Mouse (Mus musculus) lung, postnatal 4 days (tissue): Measurements from ENCODE around the gene Gabarapl1.

Experiments used
- DNase-seq, 2 experiments: peaks; one replicate each; pipeline ENCODE4 v3.0.0; 2021

The Gabarapl1 gene

GRCm38 (mm10) chr6:129538555-129538954, 5.6 kb downstream of the Gabarapl1 start:
- DNase-seq: no peak

DNA sequence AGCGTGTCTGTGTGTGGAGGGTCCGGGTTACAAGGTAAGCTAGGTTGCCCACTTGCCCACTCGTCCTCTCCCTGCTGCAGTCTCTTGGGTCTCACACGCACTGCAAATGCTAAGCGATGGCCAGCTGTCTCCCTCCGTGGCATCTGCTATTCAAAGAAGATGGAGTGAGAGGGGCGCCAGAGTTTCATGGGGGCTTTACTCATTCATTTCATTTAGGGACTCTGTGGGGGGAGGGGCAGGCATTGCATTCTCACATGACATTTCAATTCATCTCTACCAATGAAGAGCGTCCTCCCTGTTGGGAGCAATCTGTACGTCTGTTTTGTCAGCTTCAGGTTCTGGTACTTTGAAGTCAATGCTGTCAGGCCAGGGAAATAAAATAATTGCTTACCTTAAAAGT, 9.0 kb downstream of the Gabarapl1 start:
- no peak for DNase-seq

DNA sequence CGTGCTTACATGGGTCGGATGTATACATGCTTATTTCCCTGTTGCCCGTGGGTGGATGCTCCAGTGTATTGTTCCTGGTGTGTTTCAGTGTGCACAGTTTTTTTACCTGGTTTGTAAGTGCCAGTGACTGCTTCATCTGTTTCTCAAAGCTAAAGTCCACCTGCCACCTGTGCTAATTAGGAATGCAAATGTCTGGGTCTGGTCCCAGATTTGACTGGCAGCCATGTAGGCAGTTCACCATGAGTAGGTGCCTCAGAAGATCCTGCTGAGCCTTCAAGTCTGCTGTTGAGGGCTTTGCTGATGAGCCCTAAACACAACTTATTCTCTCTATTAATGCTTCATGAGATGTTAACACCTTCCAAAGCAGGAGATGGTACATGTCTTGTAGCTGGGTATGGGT, 9.6 kb downstream of the Gabarapl1 start:
- no peak for DNase-seq

GRCm38 (mm10) chr6:129543709-129544606, 11.0 kb downstream of the Gabarapl1 start:
- peak in 1 of 2 experiments; percentile 72 for DNase-seq

DNA sequence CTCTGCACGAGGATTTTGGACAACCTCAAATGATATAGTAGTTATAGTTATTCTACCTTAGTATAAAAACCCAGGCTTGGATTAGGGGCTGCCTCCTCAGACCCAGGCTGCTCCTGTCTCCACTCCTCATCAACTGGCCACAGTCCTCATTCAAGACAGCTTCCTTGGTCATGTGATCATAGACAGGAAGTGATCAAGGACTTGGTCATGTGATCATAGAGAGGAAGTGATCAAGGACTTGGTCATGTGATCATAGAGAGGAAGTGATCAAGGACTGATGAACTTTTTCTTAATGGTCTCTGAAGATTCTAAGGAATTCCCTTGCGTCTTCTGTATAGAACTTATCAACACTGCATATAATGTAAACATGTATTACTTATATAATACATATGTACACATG, 14.3 kb downstream of the Gabarapl1 start:
- DNase-seq: no peak

DNA sequence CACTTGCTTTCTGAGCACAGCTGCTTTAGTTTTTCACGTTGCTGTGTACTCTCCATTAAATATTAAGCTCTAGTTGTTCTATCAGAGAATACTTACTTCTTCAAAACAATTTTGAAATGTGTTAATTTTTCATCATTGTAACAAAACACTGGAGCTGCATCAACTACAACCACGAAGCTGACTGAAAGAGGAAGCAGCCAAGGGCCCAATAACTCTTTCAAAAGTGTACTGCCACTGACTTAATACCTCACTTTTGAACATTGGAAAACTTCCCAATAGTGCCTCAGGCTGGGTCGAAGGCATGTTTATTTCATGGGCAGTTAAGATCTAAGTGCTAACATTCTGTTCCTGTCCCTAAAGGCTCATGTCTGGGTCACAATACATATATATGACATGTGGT, 15.0 kb downstream of the Gabarapl1 start:
- no peak for DNase-seq

DNA sequence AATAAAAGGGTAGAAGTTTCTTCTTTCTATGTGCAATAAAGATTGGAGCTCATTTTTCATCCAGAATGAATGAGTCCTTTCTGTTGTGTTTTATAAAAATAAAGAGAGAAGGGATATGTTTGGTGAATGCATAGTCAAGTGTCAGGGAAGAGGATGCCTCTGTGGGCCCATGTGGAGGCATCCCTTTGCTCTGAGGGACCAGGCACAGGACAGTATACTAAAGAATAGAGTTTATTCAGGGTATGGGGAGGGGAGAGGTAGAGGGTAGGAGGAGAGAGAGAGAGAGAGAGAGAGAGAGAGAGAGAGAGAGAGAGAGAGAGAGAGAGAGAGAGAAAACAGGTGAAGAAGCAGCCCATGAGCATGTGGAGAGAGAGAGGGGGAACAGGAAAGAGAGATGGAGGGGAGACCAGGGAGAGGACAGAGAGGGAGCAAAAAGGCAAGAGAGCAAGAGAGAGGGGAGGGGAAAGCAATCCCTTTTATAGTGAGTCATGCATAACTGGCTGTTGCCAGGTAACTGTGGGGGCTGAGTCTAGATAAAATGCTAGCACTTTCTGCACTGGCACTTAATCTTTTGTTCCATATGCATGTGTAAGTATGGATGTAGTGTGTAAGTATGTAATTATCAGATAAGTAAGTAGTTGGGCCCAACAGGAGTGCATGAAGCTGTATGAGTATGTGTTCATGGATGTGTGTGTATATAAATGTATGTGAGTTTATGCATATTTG, 24.5 kb downstream of the Gabarapl1 start:
- DNase-seq: no peak

- peak; percentile 37 to 73 for DNase-seq
These were observed 26.1 kb downstream of the Gabarapl1 start for GRCm38 (mm10) chr6:129558946-129559640.

GRCm38 (mm10) chr6:129559641-129560027, 26.7 kb downstream of the Gabarapl1 start:
- no peak for DNase-seq

- no peak for DNase-seq
These were observed 32.3 kb downstream of the Gabarapl1 start for GRCm38 (mm10) chr6:129565257-129565656.

GRCm38 (mm10) chr6:129575315-129575714, 42.4 kb downstream of the Gabarapl1 start:
- DNase-seq: no peak

DNA sequence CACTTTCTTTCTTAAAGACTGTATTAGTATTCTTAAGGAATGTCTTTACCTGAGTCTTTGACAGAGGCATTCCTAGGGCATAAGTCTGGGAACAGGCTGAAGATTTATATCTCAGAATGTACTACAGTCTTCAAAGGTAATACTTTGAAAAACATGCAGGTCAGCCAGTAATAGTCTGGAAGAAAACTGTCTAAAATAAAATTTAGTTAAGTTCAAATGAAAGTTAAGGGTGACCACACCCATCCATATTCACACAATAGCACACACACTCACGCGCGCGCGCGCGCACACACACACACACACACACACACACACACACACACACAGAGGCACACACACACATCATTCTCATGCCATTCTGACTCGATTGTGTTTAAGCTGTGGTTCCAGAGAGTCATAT, 44.6 kb downstream of the Gabarapl1 start, which contains the start of gene Klre1:
Gene Klre1 (plus strand): TSS at position 301 of the 400 bp plus-strand sequence.
- no peak for DNase-seq

DNA sequence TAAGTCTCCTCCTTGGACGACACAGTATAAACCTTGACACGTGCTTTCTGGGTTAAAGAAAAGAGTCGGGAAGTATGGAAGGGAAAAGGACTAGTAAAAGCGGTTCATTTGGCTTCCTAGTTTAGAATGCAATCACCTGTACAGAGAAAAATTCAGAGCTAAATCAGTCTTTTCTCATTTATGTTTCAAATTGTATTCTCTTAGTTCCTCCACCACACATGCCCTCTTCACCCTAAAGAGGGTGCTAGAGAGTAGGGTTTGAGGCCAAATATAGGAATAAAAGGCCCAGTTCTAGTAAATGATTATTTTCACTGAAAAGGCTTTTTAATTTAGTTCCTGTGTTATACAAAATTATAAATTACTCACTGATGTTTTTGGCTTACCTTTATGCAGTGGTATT, 48.3 kb downstream of the Gabarapl1 start:
- DNase-seq: no peak

- no peak for DNase-seq
These were observed 48.9 kb downstream of the Gabarapl1 start for GRCm38 (mm10) chr6:129581896-129582295.

GRCm38 (mm10) chr6:129583014-129583413, 50.1 kb downstream of the Gabarapl1 start:
- no peak for DNase-seq

GRCm38 (mm10) chr6:129591508-129591907, 58.5 kb downstream of the Gabarapl1 start, which contains the start of gene Klrd1:
Gene Klrd1, plus strand, starts transcription at chr6:129591782.
- no peak for DNase-seq
